Mouse (Mus musculus) activated CD4-positive, CD25-positive, alpha-beta regulatory T cell, adult 4 months (primary cell): ENCODE data around the gene Jph2. TPM values are rescaled to one million over a fixed set of nuclear protein-coding genes. Genes with fewer than 3 reads are reported as not detected.
"Not testable (repeated sequence)": the region's sequence is repeated elsewhere in the genome, so short reads cannot be mapped to it uniquely, and the experiment has no call there.

Experiments
- ATAC-seq: one replicate; pipeline ENCODE4 v1.8.0; 2017
- polyA plus RNA-seq, 2 experiments: library from polyadenylated mRNA; unstranded; fragments of 100-300 nt; shearing (Covaris generic); gene quantifications; one replicate each; pipeline ENCODE4 v1.2.1; 2017

The Jph2 gene
- not detected for polyA plus RNA-seq

DNA sequence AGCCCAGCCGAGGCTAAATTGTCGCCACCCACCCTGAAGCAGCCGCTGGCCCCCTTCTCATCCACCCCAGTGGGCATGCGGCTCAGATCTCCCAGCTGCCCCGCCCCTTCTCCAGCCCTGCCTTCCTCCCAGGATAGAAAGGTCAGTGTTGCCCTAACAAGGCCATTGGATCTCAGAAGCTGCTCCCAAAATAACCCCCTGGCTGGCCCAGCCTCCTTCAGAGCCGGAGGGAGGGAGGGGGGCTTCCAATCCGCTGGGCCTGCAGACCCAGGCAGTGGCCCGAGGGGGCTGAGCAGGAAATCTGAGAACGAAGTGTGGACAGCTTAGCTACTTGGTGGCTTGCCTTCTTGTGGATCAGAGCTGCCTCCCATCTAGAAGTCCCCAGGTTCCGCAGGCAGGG lies at the start of gene Jph2:
Jph2 (minus strand) TSS at position 89 of the 400 bp plus-strand sequence.
- no peak for ATAC-seq

DNA sequence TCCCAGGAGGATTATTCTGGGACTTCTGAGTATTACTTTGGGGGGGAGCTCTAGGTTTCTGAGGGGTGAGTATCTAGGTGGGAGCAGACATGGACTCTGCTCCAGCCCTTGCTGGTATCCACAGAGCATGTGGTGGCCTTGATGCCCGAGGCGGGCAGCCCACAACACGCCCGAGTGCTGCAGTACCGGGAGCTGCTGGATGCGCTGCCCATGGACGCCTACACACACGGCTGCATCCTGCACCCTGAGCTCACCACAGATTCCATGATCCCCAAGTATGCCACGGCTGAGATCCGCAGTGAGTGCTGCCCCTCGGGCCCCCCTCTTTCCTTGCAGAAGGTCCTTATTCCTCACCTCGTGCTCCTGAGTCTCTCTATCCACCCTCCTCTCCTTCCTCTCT lies 49.6 kb upstream of the Jph2 start:
- no peak for ATAC-seq

DNA sequence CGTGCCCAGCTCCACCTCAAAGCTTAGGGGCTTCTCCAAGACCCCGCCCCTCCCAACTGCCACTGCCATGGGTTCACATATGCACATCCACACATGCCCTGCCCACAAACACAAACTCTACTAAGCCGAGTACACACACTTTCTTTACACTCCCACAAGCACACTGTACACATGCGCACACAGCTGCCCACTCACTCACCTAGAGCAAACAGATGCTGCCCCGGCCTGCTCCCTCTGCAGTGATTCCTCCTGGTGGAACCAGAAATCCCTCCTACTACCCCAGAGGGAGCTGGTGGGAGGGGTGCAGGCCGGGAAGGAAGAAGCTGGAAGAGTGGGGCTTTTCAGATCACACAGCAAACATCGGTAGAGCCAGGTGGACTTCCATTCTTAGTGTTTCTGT lies 46.2 kb upstream of the Jph2 start:
- no peak for ATAC-seq

DNA sequence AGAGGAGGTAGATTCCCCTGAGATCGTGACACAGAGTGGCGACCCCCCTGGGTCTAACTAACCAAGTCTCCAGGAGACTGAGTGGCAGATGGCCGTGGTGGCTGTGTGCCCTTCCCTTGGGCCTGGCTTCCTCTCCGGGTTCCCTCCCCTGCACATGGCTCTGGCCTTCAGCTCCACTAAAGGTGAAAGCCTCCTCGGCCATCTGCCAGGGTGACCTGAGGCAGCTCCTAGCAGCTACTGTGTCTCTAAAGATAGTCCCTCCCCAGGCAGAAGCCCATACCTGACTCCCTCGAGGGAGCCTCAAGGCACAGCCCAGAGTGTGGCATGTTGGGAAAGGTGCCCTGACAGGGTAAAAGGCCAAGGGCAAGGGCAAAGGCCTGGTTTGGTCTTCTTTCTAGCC lies 45.8 kb upstream of the Jph2 start:
- no peak for ATAC-seq

DNA sequence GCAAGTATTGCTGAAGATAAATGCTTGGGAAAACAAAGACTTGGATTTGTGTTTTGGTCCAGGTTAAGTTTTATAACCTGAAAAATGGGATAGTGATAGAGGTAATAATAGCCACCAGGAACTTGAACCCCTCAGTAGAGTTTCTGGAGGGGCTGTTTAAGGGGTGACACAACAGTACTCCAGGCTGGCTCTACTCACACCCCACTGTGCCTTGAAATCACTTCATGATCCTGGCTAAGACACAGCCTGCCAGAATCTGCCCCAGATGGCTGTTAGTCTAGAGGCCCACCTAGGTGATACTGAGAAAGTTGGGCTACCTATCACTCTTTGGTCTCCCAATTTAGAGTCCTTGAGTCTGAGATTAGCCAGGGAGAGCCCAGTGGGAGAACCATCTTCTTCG lies 41.7 kb upstream of the Jph2 start:
- ATAC-seq = no peak

DNA sequence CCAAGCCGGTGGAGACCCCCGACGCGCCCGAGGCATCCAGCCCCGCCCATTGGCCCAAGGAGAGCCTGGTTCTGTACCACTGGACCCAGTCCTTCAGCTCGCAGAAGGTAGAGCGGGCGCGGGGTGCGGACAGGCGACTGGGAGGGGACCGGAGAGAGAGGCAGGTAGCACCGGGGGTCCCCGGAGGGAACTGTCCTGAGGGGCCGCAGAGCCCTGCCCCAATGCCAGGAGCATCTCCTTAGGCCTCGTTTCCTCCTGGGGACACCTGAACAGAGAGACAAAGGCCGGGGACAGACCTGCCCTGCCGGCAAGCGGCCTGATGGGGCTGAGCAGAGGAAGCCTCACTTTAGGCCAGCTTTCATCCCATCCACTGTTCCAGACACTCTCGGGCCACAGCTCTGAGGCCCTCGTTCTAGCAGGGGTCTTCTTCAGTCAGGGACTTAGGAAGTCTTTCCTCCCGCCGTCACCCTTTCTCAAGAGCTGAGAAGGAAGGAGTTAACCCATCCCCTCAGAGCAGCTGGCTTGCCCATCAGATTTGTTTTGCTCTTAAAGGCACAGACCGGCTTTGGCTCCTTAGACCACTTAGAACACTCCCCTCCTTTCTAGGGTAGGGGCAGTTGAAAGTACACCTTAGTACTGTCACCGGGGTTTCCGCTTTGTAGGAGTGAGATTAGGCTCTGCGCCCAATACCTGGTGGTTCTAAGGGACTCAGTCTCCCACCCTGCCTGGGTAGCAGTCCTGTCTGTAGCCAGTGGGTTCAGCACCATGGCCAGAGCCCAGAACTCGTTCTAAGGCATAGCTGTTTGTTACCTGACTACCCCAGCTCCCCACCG lies 41.0 kb upstream of the Jph2 start:
- no peak for ATAC-seq

DNA sequence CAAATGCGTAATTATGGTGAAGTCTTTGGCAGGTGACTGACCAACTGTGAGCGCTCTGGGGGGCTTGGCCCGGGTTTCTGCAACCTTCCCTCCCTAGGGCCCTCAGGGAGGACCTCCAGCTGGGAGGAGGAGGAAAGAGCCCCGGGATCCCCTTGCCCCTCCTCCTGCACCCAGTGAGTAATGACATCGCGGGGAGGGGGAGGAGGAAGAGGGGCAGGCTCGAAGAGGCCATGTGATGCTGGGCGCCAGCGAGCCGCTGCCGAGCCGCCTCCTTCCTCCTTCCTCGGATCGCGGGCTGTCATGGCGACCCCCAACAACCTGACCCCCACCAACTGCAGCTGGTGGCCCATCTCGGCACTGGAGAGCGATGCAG lies 40.4 kb upstream of the Jph2 start, which contains the start of gene Gdap1l1:
Gdap1l1 (plus strand) TSS at position 231 of the 373 bp plus-strand sequence.
- ATAC-seq = no peak

DNA sequence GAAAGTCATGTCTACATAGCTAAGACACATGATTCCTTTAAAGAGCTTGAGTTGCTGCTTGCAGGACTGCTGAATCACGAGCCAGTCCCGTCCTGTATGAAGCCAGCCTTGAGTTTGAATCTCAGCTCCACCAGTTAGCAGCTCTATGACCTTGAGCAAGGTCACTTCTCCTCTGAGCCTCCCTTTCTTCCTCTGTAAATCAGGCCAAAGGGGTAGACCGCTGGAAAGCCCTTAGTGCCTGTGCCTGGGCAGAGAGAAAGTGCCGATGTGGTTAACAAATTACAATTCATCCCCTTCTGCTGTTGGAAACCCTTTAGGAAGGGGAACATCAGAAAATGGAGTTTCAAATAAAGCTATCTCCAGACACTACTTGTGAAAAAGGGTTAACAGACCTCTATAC lies 40.0 kb upstream of the Jph2 start:
- no peak for ATAC-seq

DNA sequence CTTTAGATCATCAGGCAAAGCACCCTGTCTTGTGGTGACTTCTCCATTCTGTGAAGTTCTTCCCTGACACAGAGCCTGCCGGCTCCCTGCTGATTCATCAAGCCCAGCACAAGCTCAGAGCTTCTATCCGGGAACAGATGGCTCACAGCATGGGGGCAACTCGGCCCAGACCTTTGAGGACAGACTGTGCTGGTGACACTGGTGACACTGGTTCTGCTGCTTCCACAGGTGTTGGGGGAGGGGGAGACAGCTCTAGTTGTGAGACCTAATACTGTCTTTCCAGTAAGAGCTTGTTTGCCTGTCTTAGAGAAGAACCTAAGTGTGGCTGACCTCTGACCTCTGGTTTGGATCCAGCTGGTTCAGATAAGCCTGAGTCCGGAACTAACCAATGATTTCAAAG lies 36.2 kb upstream of the Jph2 start:
- ATAC-seq = no peak

DNA sequence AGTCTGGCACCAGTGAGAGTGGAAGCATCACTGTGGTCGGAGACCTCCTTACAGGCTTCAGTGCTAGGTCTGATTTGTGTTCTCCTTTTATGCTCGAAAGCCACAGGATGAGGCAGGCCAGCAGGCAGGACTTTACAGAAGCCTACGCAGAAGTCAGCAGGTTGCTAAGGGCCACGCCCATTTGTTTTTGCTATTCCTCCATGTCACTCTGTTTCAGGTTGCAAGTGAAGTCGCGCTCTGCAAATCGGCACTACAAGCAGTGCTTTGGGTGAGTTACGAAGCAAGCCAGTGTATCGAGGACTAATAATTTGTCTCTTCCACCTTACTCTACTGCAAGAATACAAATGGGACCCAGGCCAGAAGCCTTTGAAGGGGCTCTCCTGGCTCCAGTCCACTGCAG lies 33.5 kb upstream of the Jph2 start:
- no peak for ATAC-seq

DNA sequence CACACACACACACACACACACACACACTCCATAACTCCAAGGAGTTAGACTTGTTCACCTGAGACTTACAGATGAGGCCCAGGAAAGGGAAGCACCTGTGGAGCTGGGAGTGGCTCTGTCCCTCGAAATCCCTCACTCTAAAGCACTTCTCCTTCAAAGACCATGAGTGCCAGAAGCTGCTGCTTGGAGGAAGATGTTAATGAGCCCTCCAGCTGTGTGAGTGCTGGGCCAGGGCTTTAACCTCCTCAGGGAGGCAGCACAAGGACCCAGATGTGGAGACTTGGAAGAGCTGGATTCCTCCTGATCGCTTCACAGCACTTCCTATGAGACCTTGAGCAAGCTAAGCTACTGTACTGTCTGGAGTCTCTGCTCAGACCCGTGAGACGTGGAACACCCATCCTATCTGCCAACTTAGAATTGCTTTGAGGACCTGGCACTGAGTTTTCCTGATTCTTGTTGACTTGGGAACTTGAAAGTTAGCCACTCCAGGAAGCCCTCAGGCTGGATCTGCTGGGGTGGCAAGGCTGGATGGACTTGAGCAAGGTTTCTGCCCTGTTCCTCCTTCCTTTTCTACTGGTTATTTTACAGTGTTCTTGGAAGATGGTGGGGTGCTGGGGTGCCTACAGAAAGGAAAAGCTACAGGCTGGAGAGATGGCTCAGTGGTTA lies 30.7 kb upstream of the Jph2 start:
- no peak for ATAC-seq

DNA sequence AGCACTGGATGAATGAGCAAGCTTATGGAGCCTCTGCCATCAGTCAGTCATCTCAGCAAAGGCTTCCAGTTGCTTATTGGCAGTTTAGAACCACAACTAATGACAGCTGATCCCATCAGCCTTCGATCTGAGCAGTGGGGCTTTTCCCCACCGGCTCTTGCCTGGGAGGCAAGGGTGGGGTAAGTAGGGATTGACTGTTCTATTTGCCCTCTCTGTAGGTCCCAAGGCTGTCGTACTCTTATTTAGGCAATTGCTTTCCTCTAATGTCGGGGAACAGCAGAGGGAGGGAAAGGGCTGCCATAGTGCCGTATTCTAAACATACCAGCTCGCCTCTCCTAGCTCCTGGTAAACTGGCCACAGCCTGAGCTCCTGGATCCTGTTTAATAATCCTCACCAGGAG lies 26.8 kb upstream of the Jph2 start, which contains the start of gene Oser1:
Oser1 (minus strand) TSS at position 101 of the 400 bp plus-strand sequence.
- ATAC-seq = no peak

DNA sequence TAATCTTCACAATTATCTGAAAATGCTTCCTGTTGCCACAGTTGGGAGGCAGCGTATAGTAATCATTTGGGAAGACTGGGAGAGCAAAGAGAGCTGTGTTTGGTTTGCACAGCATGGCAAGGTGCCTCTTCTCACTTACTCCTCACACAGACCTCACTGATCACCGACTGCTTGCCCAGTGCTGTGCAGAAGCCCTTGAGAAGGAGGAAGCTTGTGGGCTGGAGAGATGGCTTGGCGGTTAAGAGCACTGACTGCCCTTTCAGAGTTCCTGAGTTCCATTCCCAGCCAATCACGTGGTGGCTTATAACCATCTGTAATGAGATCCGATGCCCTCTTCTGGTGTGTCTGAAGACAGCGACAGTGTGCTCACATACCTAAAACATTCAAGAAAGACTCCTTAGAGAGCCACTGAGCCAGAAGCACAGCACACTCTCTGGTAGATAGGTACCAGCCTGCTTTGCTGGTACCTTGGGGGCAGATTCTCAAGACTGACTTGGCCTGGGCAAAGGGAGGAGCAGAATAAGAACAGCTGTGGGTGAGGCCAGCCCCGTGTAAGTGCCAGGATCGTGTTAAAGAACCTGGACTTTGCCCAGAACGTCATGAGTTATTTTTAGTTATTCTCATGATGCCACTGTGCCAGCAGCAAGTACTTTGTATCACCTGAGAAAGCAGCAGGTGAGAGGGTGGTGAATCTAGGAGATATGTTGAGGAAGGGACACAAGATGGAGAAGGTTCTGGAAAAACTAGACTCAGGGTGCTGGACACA lies 25.3 kb upstream of the Jph2 start:
- ATAC-seq = no peak

DNA sequence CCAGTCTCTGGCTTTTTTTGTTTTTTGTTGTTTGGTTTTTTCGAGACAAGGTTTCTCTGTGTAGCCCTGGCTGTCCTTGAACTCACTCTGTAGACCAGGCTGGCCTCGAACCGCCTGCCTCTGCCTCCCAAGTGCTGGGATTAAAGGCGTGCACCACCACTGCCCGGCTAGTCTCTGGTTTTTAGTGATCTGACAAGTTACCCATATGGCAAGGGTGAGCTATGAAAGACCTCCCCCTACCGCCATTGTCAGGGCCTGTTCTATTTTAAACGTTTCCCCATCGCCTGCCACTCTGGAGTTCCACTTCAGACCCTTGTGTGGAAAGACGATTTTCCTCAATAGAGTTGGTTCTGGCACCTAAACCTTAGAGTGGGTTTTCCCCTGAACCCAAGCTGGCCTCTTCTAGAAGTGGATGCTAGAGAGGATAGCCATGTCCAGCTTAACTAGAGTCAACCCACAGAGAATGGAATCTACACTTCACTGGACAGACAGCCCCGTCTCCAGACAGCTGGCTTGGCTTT lies 22.6 kb upstream of the Jph2 start:
- ATAC-seq = no peak

DNA sequence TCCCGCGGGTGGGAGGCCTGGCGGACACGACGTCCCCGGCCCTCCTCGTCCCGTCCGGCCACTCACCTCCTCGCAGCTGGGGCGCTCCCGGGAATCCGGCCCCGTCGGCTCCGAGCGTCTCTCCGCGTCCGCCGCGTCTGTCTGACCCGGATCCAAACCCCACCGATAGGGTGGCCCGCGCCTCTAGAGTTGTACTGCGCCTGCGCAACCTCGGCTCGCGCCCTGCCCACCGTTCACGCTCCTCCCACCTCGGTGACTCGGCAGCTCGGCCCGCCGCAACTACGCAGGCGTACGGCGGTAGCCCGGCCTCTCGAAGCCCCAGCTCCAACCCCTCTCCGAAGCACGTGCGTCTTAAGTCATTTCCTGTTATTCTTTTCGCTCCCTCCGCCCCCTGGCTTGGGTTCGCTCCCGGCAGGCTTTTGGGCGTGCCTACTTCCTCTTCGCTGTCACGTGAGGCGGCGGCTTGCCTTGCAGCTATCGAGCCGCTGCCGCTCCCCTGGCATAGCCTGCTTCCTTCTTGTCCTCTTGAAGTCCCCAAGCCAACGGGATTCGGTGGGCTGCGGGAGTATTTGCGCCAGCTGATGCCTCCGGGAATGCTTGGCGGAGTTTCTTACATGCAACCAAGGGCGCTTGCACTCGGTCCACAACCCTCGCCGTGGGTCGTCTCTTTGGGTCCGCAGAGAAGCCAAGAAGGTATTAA lies 21.7 kb upstream of the Jph2 start:
- peak; percentile 96 for ATAC-seq

DNA sequence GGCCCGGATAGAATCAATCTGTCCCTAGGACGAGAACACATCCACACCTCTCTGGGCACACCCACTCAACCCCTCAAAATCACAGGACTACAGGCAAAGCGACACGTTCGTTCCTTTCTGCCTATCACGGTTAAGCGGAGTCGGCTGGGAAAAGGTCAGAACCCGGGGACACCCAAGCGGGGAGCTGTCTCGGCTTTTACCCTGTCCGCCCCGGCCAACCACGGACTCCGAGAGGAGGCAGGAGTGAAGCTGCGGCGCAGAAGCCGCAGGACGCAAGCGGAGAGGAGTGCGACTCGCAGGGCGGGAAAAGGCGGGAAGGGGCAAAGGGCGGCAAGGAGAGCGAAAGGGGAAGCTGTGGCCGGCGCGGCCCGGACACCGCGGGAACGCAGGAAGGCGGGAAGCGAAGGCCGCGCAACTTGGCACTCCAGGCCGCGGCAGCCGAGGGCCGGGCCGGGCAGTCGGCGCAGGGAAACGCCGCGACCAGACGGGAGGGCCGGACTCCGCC lies 21.1 kb upstream of the Jph2 start:
- peak; percentile 5 for ATAC-seq

DNA sequence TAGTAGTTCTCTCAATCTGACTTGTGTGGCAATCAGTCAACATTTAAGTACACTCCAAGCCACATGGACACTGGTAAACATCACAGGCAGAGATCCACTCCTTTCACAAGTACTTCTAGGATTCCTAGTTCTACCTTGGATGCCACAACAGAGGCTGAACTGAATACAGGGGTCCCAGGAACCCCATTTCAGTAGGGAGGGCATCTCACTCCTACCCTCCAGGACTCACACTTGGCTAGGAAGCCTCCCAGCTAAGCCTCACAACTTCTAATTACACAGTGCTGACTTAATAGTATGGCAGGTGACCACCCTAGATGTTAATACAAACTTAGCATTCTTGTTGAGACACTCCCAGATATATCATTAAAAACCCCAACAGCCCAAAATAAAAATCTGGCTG lies 20.0 kb upstream of the Jph2 start:
- ATAC-seq = no peak

DNA sequence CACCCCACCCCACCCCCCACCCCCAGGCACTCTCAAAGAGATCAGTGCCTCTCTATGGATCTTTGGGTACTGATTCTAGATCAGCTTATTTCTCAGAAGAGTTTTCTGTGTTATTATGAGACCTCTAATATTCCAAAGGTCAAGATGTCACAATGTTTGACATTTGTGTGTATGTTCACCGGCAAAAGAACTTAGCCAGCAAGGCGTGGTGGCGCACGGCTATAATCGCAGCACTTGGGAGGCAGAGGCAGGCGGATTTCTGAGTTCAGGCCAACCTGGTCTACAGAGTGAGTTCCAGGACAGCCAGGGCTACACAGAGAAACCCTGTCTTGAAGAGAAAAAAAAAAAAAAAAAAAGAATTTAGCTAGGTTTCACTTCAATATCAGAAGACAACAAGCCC lies 19.2 kb upstream of the Jph2 start:
- ATAC-seq = no peak

DNA sequence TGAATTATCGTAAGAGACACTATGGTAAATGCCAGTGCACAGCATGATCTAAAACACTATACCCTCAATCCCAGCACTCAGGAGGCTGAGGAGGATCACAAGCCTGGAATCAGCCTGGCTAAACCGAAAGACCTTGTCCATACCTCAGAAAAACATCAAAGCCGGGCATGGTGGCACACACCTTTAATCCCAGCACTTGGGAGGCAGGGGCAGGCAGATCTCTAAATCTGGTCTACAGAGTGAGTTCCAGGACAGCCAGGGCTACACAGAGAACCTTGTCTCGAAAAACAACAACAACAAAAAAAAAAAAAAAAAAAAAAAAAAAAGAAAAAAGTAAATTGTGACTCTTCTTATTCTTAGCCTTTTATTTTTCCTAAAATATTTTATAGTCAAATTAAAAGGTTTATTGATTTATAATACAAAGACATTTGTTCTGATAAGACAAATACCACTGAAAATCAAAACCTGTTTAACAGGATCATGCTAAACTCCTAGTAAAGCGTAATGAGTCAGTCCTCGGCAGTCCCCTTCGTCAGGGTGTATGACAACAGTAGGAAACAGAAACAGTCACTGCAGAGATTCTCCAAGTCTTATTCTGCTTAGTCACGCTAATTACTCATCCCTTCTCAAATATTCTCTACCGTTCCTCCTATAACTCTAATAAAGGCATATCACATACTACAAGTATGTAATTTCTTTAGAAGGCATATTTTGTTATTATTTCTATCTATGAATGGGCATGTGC lies 15.2 kb upstream of the Jph2 start:
- no peak for ATAC-seq

DNA sequence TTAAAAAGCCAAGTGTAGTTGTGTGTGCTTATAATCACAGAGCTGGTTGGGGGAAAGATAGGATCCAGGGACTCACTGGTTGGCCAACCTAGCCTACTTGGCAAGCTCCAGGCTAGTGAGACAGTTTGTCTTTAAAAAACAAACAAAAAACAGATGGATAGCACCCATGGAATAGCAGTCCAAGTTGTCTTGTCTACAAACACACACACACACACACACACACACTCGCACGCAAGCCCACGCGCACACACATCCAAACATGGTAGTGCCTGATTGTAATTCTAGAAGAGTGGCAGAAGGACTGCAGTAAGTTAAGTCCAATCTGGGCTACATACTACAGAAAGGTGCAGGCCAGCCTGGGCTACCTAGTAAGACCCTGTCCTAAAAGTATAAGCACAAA lies 14.6 kb upstream of the Jph2 start:
- no peak for ATAC-seq

DNA sequence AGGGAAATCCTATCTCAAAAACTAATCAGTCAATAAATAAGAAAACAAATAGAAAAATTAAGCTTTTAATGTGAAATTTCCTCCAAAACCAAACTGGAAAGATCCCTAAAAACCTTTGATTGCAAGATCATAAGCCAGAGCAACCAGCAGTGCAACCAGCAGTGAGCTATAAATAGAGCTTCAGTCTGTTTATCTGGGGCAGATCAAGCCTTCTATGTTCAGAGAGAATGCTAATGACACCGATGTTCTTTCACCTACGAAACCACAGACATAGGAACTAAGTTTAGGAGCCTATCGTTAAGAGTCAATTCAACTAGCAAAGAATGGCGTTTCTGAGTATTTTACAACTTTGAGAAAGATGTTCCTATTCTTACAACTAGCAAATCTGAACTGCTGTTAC lies 14.0 kb upstream of the Jph2 start:
- peak; percentile 63 for ATAC-seq

DNA sequence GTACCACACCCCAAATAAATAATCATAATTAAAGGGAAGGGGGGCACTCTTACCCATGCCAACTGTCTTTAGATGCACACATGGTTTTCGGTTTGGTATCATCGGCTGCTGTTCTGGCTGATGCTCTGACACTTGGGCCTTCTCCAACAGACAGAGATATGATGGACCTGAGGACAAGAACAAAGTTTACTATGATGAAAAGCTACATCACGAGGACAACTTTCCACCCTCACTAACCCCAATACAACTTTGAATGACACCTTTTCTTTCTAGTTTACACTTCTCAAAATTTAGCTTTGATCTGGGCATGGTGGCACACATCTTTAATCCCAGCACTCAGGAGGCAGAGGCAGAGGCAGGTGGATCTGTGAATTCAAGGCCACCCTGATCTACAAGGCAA lies 13.6 kb upstream of the Jph2 start:
- ATAC-seq = not testable (repeated sequence)
